Mouse (Mus musculus) megakaryocyte, embryonic 14.5 days (primary cell): Measurements from ENCODE around the gene 4930432M17Rik.

Experiments used
- FLI1 ChIP-seq: IDR thresholded peaks from 2 replicates; pipeline ENCODE4 v1.6.1; 2012; ENCODE audit warnings: low read length, inconsistent platforms, mixed read lengths
- GATA1 ChIP-seq: IDR thresholded peaks from 3 replicates; pipeline ENCODE4 v1.6.1; 2012; ENCODE audit warnings: mixed read lengths, low read length, inconsistent platforms, borderline replicate concordance

GRCm38 (mm10) chr3:121636315-121636714 is 34.2 kb upstream of the 4930432M17Rik start:
- TF ChIP-seq GATA1 (no peak), FLI1 (no peak)
